Mouse (Mus musculus) skeletal muscle tissue, adult 2 months (tissue): ENCODE measurements around the gene Brinp3.

ENCODE experiments used
- DNase-seq: peaks from one replicate; pipeline ENCODE4 v3.0.0-alpha.2; 2012; ENCODE audit warnings: low read depth, low spot score

The Brinp3 gene

DNA sequence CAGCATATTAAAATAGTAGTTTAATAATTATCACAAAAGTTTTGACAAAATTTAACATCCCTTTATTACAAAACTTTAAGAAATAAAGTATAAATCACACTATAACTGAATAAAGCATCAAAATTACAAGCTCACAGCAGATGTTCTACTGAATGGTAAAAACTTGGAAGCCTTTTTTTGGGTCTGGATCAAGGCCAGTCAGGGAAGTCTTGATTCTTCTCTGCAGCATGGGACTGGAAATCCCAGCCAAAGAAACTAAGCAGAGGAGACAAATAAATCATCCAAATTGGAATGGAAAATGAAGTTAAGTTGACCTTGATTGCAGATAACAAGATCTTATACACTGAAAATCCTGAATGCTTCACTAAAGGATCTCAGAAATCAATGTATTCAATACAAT lies 298.3 kb downstream of the Brinp3 start:
- DNase-seq, result no peak

DNA sequence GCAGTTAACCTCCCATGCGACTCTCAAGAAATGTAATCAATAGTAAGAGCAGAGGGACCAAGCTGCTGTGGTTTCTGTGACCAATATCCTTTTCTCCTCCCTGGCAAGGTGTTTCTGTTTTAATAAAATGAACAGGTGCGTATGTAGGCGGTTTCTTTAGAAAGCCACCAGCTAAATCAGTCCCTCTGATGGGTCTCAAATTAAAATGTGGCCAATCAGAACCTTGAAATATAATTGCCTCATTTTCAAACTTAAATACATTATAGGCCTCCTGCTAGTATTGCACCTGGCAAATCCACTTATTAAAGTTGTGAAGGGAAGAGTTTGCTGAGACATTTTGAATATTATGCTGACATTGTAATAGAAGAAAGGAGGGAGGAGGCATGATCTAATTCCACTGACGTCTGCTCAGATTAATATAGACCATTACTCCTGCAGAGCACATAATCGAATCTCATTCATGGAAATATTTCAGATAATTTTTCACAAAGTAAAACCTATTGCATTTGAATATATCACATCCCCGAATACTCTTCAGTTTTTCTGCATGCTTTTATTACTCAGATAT lies 305.5 kb downstream of the Brinp3 start:
- DNase-seq, result no peak

DNA sequence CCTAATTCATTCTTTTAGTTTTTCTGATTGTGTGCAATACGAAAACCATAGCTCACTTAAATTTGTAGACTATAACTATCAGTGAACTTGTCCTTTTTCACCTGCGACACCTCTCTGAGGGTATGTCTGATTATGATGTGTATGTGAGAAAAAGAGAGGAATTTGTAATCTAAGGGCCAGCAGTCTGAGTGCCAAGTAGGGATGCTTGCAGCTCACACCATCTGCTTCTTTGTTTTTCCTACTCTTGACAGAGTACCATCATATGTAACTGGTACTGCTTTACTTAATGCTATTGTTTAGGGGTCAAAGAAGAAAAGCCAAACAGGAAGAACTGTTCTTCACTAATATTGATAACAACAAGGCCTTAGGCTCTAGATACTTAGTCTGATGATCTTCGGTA lies 307.3 kb downstream of the Brinp3 start:
- no peak for DNase-seq

DNA sequence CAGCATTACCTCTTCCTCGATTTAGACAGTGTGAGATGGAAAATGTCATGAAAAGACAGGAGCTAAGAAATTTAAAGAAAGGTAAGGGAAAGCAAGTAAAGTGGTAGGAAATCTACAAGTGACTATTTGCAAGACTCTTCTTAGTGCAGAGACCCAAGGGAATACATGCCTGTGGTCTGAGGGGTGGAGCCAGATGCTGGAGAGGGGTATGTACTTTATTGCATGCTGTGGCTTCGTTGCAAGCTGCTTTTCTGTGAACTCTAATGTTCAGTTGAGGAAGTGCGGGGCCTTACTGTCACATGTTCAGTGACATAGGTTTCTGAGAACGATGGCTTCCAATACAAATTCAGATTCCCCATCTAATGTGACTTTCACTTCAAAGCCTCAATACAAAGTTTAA lies 313.2 kb downstream of the Brinp3 start:
- DNase-seq, result no peak

DNA sequence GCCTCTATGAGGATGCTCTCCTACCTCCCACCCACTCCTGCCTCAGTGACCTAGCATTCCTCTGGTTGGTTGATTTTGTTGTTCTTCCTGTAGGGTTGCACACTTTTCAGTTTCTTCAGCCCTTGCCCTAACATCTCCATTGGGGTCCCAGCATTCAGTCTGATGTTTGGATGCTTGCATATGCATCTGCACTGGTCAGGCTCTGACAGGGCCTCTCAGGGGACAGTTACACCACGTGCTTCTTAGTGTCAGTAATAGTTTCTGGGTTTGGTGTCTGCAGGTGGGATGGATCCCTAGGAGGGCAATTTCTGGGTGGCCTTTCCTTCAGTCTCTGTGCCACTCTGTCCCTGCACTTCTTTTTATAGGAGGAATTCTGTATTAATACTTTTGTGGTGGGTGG lies 339.3 kb downstream of the Brinp3 start:
- no peak for DNase-seq

DNA sequence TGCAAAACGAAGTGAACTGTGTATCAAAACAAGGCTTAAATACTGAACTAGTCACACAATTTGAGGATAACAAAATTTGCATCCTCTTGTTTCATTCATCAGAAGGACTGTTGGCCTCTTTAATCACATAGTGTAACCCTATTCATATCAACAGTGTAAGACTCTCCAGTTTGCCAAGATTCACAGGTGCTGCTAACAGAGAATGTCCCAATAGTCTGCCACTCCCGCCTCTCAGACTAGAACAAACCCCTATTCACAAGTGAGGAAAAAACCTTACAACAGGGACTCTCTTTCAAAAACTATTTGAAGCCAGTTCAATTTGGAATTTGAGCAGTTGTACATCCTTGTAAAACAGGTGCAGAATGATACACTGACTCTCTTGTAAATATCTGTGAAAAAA lies 349.5 kb downstream of the Brinp3 start:
- DNase-seq, result no peak

DNA sequence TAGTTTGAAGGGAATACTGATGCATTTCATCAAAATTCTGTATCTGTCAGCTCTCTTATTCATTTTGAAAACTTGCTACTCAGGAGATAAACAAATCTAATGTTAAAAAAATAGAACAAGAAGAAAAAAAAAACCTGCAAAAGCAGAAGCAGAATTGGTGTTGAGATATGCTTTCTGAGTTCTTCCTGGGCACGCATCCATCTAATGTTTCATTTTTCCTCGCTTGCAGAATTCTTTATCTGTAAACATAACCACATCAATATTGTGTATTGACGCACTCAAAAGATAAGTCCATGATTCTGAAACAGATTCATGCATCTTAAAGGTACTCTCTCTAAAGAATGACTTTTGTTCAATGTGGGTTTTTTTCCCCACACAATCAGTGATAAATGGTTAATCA lies 354.3 kb downstream of the Brinp3 start:
- DNase-seq, result no peak

DNA sequence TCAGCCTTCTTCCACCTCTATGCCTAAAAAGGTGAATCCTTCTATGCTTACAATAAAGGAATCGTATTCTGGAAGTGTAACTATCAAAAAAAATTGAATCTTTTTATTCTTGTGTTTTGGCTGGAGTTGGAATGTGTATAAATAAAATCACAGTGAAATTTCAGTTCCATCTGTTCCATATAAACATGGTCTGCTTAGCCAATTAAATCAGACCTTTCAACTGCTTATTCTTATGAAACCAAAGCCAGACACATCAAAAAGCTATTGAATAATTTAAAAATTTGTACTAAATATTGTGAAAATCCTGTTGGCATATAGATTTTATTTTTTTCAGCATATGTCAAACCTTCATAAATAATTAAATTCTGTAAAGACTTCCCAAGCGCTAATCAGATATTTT lies 355.6 kb downstream of the Brinp3 start:
- no peak for DNase-seq

DNA sequence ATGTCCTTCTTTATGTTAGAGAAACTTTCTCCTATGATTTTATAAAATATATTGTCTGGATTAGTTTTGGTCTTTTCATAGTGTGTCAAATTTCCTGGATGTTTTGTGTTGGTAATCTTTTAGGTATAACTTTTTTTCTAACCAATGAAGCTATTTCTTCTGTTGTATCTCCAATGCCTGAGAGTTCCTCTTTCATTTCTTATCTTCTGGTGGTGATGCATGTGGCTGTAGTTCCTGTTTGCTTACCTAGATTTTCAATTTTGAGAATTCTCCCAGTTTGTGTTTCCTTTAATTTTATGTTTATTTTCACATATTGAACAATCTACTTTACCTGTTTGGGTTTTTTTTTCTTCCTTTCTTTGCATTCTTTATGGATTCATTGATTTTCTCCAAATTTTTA lies 404.1 kb downstream of the Brinp3 start:
- no peak for DNase-seq

DNA sequence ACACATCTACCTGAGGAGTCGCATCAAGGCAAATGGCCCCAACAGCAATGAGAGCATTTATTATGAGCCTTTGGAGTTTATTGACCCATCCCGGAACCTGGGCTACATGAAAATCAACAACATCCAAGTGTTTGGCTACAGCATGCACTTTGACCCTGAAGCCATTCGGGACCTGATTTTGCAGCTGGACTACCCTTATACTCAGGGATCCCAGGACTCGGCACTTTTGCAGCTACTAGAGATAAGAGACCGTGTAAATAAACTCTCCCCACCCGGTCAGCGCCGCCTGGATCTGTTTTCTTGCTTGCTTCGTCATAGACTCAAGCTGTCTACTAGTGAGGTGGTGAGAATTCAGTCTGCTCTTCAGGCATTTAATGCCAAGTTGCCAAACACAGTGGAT lies 407.1 kb downstream of the Brinp3 start:
- no peak for DNase-seq

DNA sequence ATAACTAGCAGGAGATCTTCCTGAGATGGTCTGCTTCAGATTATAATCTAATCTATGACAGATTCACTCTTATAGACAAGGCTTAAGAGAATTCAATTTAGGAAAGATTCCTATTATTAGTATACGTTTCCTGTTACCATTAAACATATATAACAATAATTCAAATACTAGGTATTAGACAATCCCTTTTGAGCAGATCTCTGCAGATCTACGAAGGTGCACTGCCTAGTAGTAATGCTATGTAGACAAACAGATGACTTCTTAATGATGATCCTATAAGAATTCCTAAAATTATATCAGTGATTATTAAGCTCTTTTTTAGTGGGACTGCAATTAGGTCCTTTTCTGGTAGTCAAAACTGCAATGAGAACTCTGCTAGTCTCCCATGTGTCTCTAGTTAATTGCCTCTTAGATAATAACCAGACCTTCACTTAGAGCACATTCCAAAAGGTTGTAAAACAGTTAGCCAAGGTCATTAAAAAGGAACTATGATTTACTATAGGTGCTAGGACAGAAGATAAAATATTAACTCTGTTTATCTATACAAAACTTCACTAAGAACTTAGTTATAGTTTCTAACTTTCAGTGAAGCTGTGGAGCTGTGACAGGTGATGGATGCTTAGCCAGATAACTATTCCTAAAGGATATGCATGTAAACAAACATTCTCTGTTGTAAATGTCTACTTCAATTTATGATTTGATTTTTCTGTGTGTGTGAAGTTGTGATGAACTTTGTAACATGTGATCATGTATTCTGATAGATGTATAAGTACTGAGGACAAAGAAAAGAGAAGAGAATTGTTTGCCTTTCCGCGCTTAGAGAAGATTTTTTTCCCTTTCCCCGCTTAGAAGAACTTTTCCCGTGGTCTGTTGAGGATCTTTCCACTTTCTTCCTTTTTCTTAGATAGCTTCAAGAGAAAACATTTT lies 445.2 kb downstream of the Brinp3 start:
- DNase-seq, result no peak
